ENCODE assay signal across 8 mouse cellular contexts in the genomic region with DNA sequence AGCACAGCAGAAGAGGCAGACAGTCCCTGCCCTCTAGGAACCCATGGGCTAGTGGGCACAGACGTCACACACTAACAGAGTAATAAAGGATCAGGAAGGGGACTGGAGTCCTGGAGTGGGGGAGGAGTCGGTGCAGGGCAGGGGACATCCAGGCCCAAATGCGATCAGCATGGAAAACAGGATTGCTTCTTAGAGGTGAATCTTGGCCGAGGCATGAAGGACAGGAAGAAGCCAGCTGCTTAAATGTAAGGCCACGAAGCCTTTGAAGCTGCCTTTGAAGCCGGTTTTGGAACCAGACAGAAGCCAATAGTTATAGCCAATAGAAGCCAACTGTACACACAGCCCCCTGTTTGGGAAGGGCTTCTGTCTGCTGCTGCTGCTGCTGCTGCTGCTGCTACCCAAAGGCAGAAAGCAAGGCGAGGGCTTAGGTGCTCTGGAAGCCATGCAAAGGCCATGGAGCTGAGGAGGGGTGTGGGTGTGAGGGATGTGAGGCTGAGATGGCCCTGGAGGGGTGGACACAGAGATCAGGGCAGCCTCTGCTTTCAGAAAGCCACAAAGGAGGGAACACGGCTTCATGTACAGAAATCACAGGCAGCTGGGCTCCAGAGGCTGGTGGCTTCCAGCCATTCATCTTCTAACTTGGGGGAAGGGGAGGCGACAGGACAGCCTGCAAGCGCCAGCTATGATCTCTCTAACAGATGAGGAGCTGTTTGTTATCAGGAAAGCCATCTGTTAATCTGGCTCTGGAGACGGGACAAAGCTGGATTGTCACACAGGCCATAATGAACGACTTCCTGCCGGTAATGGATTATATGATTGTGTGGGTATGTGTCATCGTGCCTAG. TPM values are rescaled to one million over a fixed set of nuclear protein-coding genes. Genes with fewer than 3 reads are reported as not detected.
A peak's percentile ranks its signal among the peaks of the same experiment; 100 is the strongest.
DNase-seq lines count a peak whose midpoint lies in the region; ATAC-seq and TF ChIP-seq lines count a peak whose summit lies in the region.

No protein-coding gene starts in this region.

- TF ChIP-seq POLR2A in small intestine, adult 2 months (IDR thresholded peaks at IDR 0.05; ENCODE audit: low read depth, low read length): no peak
- TF ChIP-seq POLR2A in cerebellum, adult 2 months (IDR thresholded peaks at IDR 0.05; ENCODE audit: borderline replicate concordance, insufficient read depth, low read length): no peak

- TF ChIP-seq CTCF in small intestine, adult 2 months (IDR thresholded peaks at IDR 0.05; ENCODE audit: extremely low read depth, insufficient read length, insufficient replicate concordance, low read depth, low read length): no peak
- TF ChIP-seq CTCF in cerebellum, adult 2 months (IDR thresholded peaks at IDR 0.05; ENCODE audit: borderline replicate concordance, insufficient read depth, low read depth, low read length): no peak

- DNase-seq in 3T3-L1 (ENCODE audit: low read depth, low spot score): peak; percentile 44
- DNase-seq in adrenal gland, postnatal 10 days: peak; percentile 51
- DNase-seq in hindbrain, embryonic 14.5 days (ENCODE audit: low spot score): peak; percentile 26
- DNase-seq in cerebellum, adult 2 months: no peak
- DNase-seq in frontal cortex, adult 2 months (ENCODE audit: extremely low spot score in 1 of 2, low spot score in 1 of 2): no peak

- no peak for ATAC-seq in hindbrain, embryonic 14.5 days (ENCODE audit: low FRiP score)
- ATAC-seq in limb, embryonic 13.5 days (ENCODE audit: low FRiP score, low read depth): no peak
- no peak for ATAC-seq in megakaryocyte progenitor cell, adult 5-6 weeks (replicated peaks; ENCODE audit: poor library complexity)

- H3K36me3 ChIP-seq in hindbrain, embryonic 14.5 days (replicated peaks; ENCODE audit: control insufficient read depth, insufficient read depth): no peaks in the 10 kb centered on the region
- no peaks in the 10 kb centered on the region for H3K36me3 ChIP-seq in limb, embryonic 13.5 days
- no peaks in the 10 kb centered on the region for H3K36me3 ChIP-seq in small intestine, adult 2 months (ENCODE audit: control insufficient read depth, insufficient read depth, low read length)

- no peak overlapping the region for H3K4me3 ChIP-seq in hindbrain, embryonic 14.5 days (replicated peaks; ENCODE audit: low read length)
- H3K4me3 ChIP-seq in limb, embryonic 13.5 days: no peak overlapping the region
- H3K4me3 ChIP-seq in small intestine, adult 2 months (ENCODE audit: low read depth, low read length): no peak overlapping the region
- no peak overlapping the region for H3K4me3 ChIP-seq in cerebellum, adult 2 months (replicated peaks; ENCODE audit: insufficient read depth, low read depth, low read length)

- 30% methylated on average over 14 of the region's 14 CpGs for WGBS in hindbrain, embryonic 14.5 days
- WGBS in limb, embryonic 13.5 days: 18% methylated on average over 14 of the region's 14 CpGs
- 58% methylated on average over 14 of the region's 14 CpGs for WGBS in small intestine, adult 2 months
- WGBS in cerebellum, adult 2 months: 42% methylated on average over 14 of the region's 14 CpGs

- no peak overlapping the region for H3K4me2 ChIP-seq in hindbrain, embryonic 14.5 days (replicated peaks)
- H3K4me2 ChIP-seq in limb, embryonic 13.5 days (replicated peaks): no peak overlapping the region

- H3K9ac ChIP-seq in hindbrain, embryonic 14.5 days: no peak overlapping the region
- H3K9ac ChIP-seq in limb, embryonic 13.5 days: peak overlapping the region; percentile 43; the same call in 1 of the 2 replicates

- H3K27me3 ChIP-seq in hindbrain, embryonic 14.5 days (ENCODE audit: control insufficient read depth, insufficient read depth, low read length): no peaks in the 10 kb centered on the region
- no peaks in the 10 kb centered on the region for H3K27me3 ChIP-seq in limb, embryonic 13.5 days
- no peaks in the 10 kb centered on the region for H3K27me3 ChIP-seq in small intestine, adult 2 months (ENCODE audit: control insufficient read depth, insufficient read depth, low read length)
- no peaks in the 10 kb centered on the region; the same call in 1 of the 2 replicates for H3K27me3 ChIP-seq in cerebellum, adult 2 months (ENCODE audit: control insufficient read depth, insufficient read depth, low read length)

- H3K4me1 ChIP-seq in hindbrain, embryonic 14.5 days (replicated peaks; ENCODE audit: control insufficient read depth, insufficient read depth, low read length): peaks cover 4% of the 10 kb centered on the region
- H3K4me1 ChIP-seq in limb, embryonic 13.5 days: peaks cover 20% of the 10 kb centered on the region
- no peaks in the 10 kb centered on the region for H3K4me1 ChIP-seq in small intestine, adult 2 months (ENCODE audit: control insufficient read depth, insufficient read depth, insufficient read length, low read length)
- no peaks in the 10 kb centered on the region for H3K4me1 ChIP-seq in cerebellum, adult 2 months (ENCODE audit: control insufficient read depth, insufficient read depth, low read length)

- H3K9me3 ChIP-seq in hindbrain, embryonic 14.5 days (ENCODE audit: control insufficient read depth, low read length): no peaks in the 10 kb centered on the region
- no peaks in the 10 kb centered on the region for H3K9me3 ChIP-seq in limb, embryonic 13.5 days

- peak overlapping the region; percentile 72; the same call in 1 of the 2 replicates for H3K27ac ChIP-seq in hindbrain, embryonic 14.5 days
- peak overlapping the region; percentile 45 for H3K27ac ChIP-seq in limb, embryonic 13.5 days
- H3K27ac ChIP-seq in small intestine, adult 2 months (ENCODE audit: insufficient read depth, low read depth, low read length): 0 out of 2 replicates have a peak overlapping the region, but pooled peaks have one; percentile 15
- no peak overlapping the region for H3K27ac ChIP-seq in cerebellum, adult 2 months (ENCODE audit: insufficient read depth, low read length)

RNA-seq across cellular contexts. Expression of gene Fbln1, which starts 5.1 kb away (rescaled TPM):
- 10 to 100 TPM; 44.1 to 46.3 TPM for total RNA-seq in adrenal gland, postnatal 10 days (2021)
- 51.0 and 54.2 TPM in 2 replicates for polyA plus RNA-seq in hindbrain, embryonic 14.5 days (2014; fragmentation: Nextera tagmentation; extraction: Ambion mirVana)
- polyA plus RNA-seq in limb, embryonic 13.5 days (2015; fragmentation: Nextera tagmentation; extraction: Ambion mirVana): 217 and 232 TPM in 2 replicates
- polyA plus RNA-seq in small intestine, adult 2 months (2012; rRNA removed): 139 and 456 TPM in 2 replicates
- polyA plus RNA-seq in cerebellum, adult 2 months (2012; rRNA removed): 6.9 and 10.1 TPM in 2 replicates
- 10.6 and 11.9 TPM in 2 replicates for polyA plus RNA-seq in frontal cortex, adult 2 months (2012; rRNA removed)
- 0.42 and 0.47 TPM in 2 replicates for total RNA-seq in megakaryocyte progenitor cell, adult 5-6 weeks (2015)
- total RNA-seq in megakaryocyte progenitor cell, adult 5-6 weeks (2017): 0.24 and 0.37 TPM in 2 replicates

Comparison
In these comparisons a context has a peak if more than half of its experiments do, and no peak if none do; other contexts are left out.
1. DNase-seq: peak in 3T3-L1 (single experiment), adrenal gland, postnatal 10 days (single experiment) and hindbrain, embryonic 14.5 days (single experiment); none in cerebellum, adult 2 months (0 of 2) and frontal cortex, adult 2 months (0 of 2).